Mouse (Mus musculus) MEL (cell line): ENCODE results near the gene Mertk. TPM values are rescaled to one million over a fixed set of nuclear protein-coding genes. Genes with fewer than 3 reads are reported as not detected.

Experiments used
- DNase-seq: peaks from one replicate; pipeline ENCODE4 v3.0.0; 2011; ENCODE audit warnings: low read depth, low spot score
- H3K27ac ChIP-seq: 2 replicates; pipeline ENCODE4 v1.5.1; 2012; ENCODE audit warnings: low read depth, mild to moderate bottlenecking, control low read depth, low read length, moderate library complexity; ENCODE audit not compliant: control insufficient read depth
- H3K27me3 ChIP-seq, 2 experiments: fragments of 150-350 bp in 1 of 2; sonication (generic) in 1 of 2; 2 replicates each; pipeline ENCODE4 v1.6.1; 2012; ENCODE audit warnings: low read length in 2 of 2, mild to moderate bottlenecking in 2 of 2, improper control_type of control experiment in 1 of 2, moderate library complexity in 1 of 2; ENCODE audit not compliant: insufficient read depth in 2 of 2, control insufficient read depth in 1 of 2
- H3K36me3 ChIP-seq, 2 experiments: 2 replicates each; pipeline ENCODE4 v1.6.1; 2012 to 2014; ENCODE audit warnings: low read length in 2 of 2, improper control_type of control experiment in 1 of 2, inconsistent platforms in 1 of 2, mild to moderate bottlenecking in 1 of 2; ENCODE audit not compliant: insufficient read depth in 2 of 2, control insufficient read depth in 1 of 2
- H3K4me1 ChIP-seq, 2 experiments: fragments of 150-350 bp in 1 of 2; sonication (generic) in 1 of 2; 2 replicates each; pipeline ENCODE4 v1.6.1; 2012; ENCODE audit warnings: low read length in 2 of 2, improper control_type of control experiment in 1 of 2, mild to moderate bottlenecking in 1 of 2; ENCODE audit not compliant: insufficient read depth in 2 of 2, control insufficient read depth in 1 of 2
- H3K4me3 ChIP-seq, 2 experiments: fragments of 150-350 bp in 1 of 2; sonication (generic) in 1 of 2; 2 replicates each; pipeline ENCODE4 v1.5.1; 2012; ENCODE audit warnings: low read depth in 2 of 2, low read length in 2 of 2, mild to moderate bottlenecking in 2 of 2, moderate library complexity in 2 of 2, control low read depth in 1 of 2, improper control_type of control experiment in 1 of 2; ENCODE audit not compliant: control insufficient read depth in 1 of 2, insufficient read depth in 1 of 2
- H3K79me2 ChIP-seq: 2 replicates; pipeline ENCODE4 v1.6.1; 2012; ENCODE audit warnings: mild to moderate bottlenecking, low read length, moderate library complexity; ENCODE audit not compliant: control insufficient read depth, poor library complexity, insufficient read depth
- H3K9ac ChIP-seq: 2 replicates; pipeline ENCODE4 v1.6.1; 2012; ENCODE audit warnings: low read depth, mild to moderate bottlenecking, control low read depth, low read length, moderate library complexity; ENCODE audit not compliant: control insufficient read depth, poor library complexity, severe bottlenecking
- H3K9me3 ChIP-seq: fragments of 150-350 bp; sonication (generic); replicated peaks from 2 replicates; pipeline ENCODE4 v1.6.1; 2012; ENCODE audit warnings: mild to moderate bottlenecking, low read length, improper control_type of control experiment, moderate library complexity; ENCODE audit not compliant: insufficient read depth
- BHLHE40 ChIP-seq: IDR thresholded peaks from 2 replicates; pipeline ENCODE4 v1.6.1; 2012; ENCODE audit warnings: low read depth, mild to moderate bottlenecking, inconsistent platforms, low read length, improper control_type of control experiment, borderline replicate concordance
- CTCF ChIP-seq, 3 experiments: IDR thresholded peaks in 2 of 3; conservative IDR thresholded peaks in 1 of 3; 2 replicates each; pipeline ENCODE4 v1.5.1; 2011 to 2012; ENCODE audit warnings: low read length in 3 of 3, low read depth in 2 of 3, mild to moderate bottlenecking in 2 of 3, improper control_type of control experiment in 1 of 3, inconsistent platforms in 1 of 3, mixed read lengths in 1 of 3, moderate library complexity in 1 of 3; ENCODE audit not compliant: control insufficient read depth in 1 of 3, insufficient read depth in 1 of 3, poor library complexity in 1 of 3, severe bottlenecking in 1 of 3
- E2F4 ChIP-seq: IDR thresholded peaks from 2 replicates; pipeline ENCODE4 v1.6.1; 2011; ENCODE audit warnings: low read depth, low read length, improper control_type of control experiment, borderline replicate concordance
- ETS1 ChIP-seq: IDR thresholded peaks from 2 replicates; pipeline ENCODE4 v1.6.1; 2012; ENCODE audit warnings: low read depth, mild to moderate bottlenecking, inconsistent platforms, low read length, improper control_type of control experiment, moderate library complexity
- GABPA ChIP-seq: IDR thresholded peaks from 2 replicates; pipeline ENCODE4 v1.6.1; 2012; ENCODE audit warnings: low read depth, mild to moderate bottlenecking, inconsistent platforms, low read length, improper control_type of control experiment, moderate library complexity
- GATA1 ChIP-seq: IDR thresholded peaks from 2 replicates; pipeline ENCODE4 v1.6.1; 2011; ENCODE audit warnings: low read depth, low read length, improper control_type of control experiment
- JUND ChIP-seq: IDR thresholded peaks from 2 replicates; pipeline ENCODE4 v1.6.1; 2011; ENCODE audit warnings: low read depth, mild to moderate bottlenecking, improper control_type of control experiment, low read length
- MAX ChIP-seq: IDR thresholded peaks from 2 replicates; pipeline ENCODE4 v1.6.1; 2011; ENCODE audit warnings: low read length, improper control_type of control experiment
- MAZ ChIP-seq: IDR thresholded peaks from 2 replicates; pipeline ENCODE4 v1.6.1; 2012; ENCODE audit warnings: low read depth, mild to moderate bottlenecking, inconsistent platforms, low read length, improper control_type of control experiment
- MEF2A ChIP-seq: IDR thresholded peaks from 2 replicates; pipeline ENCODE4 v1.6.1; 2014; ENCODE audit warnings: low read depth, mild to moderate bottlenecking, inconsistent platforms, low read length, improper control_type of control experiment; ENCODE audit not compliant: poor library complexity, insufficient replicate concordance, severe bottlenecking; ENCODE audit errors: extremely low read depth
- MYB ChIP-seq: IDR thresholded peaks from 2 replicates; pipeline ENCODE4 v1.6.1; 2011; ENCODE audit warnings: mild to moderate bottlenecking, low read depth, low read length, improper control_type of control experiment
- NELFE ChIP-seq: IDR thresholded peaks from 2 replicates; pipeline ENCODE4 v1.6.1; 2011; ENCODE audit warnings: low read depth, low read length, improper control_type of control experiment
- POLR2AphosphoS5 ChIP-seq: IDR thresholded peaks from 2 replicates; pipeline ENCODE4 v1.6.1; 2012; ENCODE audit warnings: low read depth, borderline replicate concordance, mild to moderate bottlenecking, inconsistent platforms, low read length, moderate library complexity, mixed read lengths
- TAL1 ChIP-seq: IDR thresholded peaks from 2 replicates; pipeline ENCODE4 v1.6.1; 2012; ENCODE audit warnings: mild to moderate bottlenecking, inconsistent platforms, low read length, moderate library complexity, mixed read lengths
- TCF12 ChIP-seq: IDR thresholded peaks from 2 replicates; pipeline ENCODE4 v1.6.1; 2014; ENCODE audit warnings: low read depth, mild to moderate bottlenecking, inconsistent platforms, low read length, improper control_type of control experiment, moderate library complexity
- USF2 ChIP-seq, 2 experiments: IDR thresholded peaks; 2 replicates each; pipeline ENCODE4 v1.6.1; 2011 to 2012; ENCODE audit warnings: improper control_type of control experiment in 2 of 2, low read length in 2 of 2, borderline replicate concordance in 1 of 2, inconsistent platforms in 1 of 2, low read depth in 1 of 2, mild to moderate bottlenecking in 1 of 2; ENCODE audit not compliant: insufficient read depth in 1 of 2
- ZC3H11A ChIP-seq: IDR thresholded peaks from 2 replicates; pipeline ENCODE4 v1.6.1; 2012; ENCODE audit warnings: low read depth, mild to moderate bottlenecking, inconsistent platforms, low read length, improper control_type of control experiment
- ZKSCAN1 ChIP-seq: IDR thresholded peaks from 2 replicates; pipeline ENCODE4 v1.6.1; 2012; ENCODE audit warnings: low read depth, mild to moderate bottlenecking, inconsistent platforms, low read length, improper control_type of control experiment, moderate library complexity
- ZMIZ1 ChIP-seq: IDR thresholded peaks from 2 replicates; pipeline ENCODE4 v1.6.1; 2012; ENCODE audit warnings: low read depth, mild to moderate bottlenecking, inconsistent platforms, low read length, improper control_type of control experiment, moderate library complexity
- ZNF384 ChIP-seq: IDR thresholded peaks from 2 replicates; pipeline ENCODE4 v1.6.1; 2012; ENCODE audit warnings: low read depth, mild to moderate bottlenecking, inconsistent platforms, low read length, improper control_type of control experiment
- polyA plus RNA-seq, 2 experiments: library from polyadenylated mRNA; stranded (reverse) in 1 of 2; unstranded in 1 of 2; fragments of >175 nt in 1 of 2; fragments of >200 nt in 1 of 2; gene quantifications; 2 replicates each; pipeline versions ENCODE4 v1.2.1 to v1.2.4; 2012; ENCODE audit warnings: low replicate concordance in 2 of 2, low read depth in 1 of 2; ENCODE audit not compliant: insufficient read length in 2 of 2, insufficient read depth in 1 of 2, missing spikeins in 1 of 2
- total RNA-seq: library from RNA; depleted of rRNA; stranded (reverse); fragments of 300-350 nt; gene quantifications from 2 replicates; pipeline ENCODE4 v1.2.3, GENCODE M21; 2012

Mertk gene
- total and polyA plus RNA-seq, 3 experiments, result not detected

DNA sequence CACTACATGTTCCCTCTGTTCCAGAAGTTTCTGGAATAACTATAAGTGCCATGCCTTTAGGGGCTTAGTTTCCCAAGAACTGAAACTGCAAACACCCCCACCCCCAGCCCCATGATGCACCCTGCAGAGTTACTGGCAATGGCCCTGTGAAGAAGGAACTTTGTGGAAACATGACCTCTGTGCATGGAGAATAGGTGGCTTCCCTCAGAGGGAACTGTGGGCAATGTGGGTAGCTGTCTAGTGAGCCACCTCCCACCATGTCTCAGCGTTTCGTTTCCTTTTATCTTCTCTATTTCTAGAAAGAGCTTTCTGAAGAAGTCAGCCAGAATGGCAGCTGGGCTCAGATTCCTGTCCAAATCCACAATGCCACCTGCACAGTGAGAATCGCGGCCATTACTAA, 72.3 kb downstream of the Mertk start:
- DNase-seq, result no peak
- TF ChIP-seq BHLHE40 (no peak), GATA1 (no peak), POLR2AphosphoS5 (no peak), MAX (no peak), TCF12 (no peak), USF2 (IDR thresholded peaks at IDR 0.05; ENCODE audit: borderline replicate concordance in 1 of 2, insufficient read depth in 1 of 2, low read depth in 1 of 2, low read length in 2 of 2) (no peak), ETS1 (no peak), ZKSCAN1 (no peak), ZMIZ1 (no peak), ZNF384 (no peak), E2F4 (no peak), TAL1 (no peak), MYB (no peak), CTCF (IDR thresholded peaks at IDR 0.05 in 2 of 3, conservative IDR thresholded peaks at IDR 0.05 in 1 of 3; ENCODE audit: control insufficient read depth in 1 of 3, insufficient read depth in 1 of 3, low read depth in 2 of 3, low read length in 3 of 3, poor library complexity in 1 of 3, severe bottlenecking in 1 of 3) (no peak), NELFE (no peak)
- peaks cover 4 to 5% of the 10 kb centered on the region in 2 experiments; a peak in 3 of 4 replicates for H3K27me3 ChIP-seq
- H3K4me3 ChIP-seq, result no peak overlapping the region
- H3K36me3 ChIP-seq, result no peaks in the 10 kb centered on the region
- no peaks in the 10 kb centered on the region for H3K9me3 ChIP-seq
- no peak overlapping the region for H3K9ac ChIP-seq
- no peaks in the 10 kb centered on the region for H3K4me1 ChIP-seq
- no peaks in the 10 kb centered on the region for H3K79me2 ChIP-seq
- no peak overlapping the region for H3K27ac ChIP-seq

DNA sequence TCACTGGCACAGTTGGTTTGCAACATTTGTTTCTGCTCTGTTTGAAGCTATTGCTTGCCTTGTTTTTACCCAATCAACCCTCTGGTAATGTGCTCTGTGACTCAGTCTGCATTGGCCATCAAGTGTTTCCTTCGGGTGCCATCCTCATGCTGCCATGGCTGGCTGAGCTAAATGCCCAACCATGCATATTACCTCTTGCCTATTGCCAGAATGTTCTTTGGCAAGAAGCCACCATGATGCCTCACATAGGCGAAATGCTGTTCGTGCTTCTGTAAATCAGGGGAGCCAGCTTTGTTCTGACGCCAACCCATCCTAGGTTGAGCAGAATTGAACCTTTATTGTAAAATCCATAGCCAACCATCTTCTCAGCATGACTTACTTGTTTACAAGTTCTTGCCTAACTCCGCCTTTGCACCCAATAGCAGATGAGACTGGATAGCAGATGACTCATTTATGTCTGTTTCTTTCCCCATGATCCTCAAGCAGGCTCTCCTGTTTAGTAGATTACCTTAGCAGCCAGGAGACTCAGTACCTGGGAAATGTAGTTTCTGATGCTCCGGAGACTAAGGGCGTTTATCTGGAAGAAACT, 73.1 kb downstream of the Mertk start:
- no peaks in the 10 kb centered on the region for H3K36me3 ChIP-seq
- H3K27ac ChIP-seq, result no peak overlapping the region
- H3K27me3 ChIP-seq, result peaks cover 4 to 5% of the 10 kb centered on the region in 2 experiments; a peak in 3 of 4 replicates
- H3K9me3 ChIP-seq, result no peaks in the 10 kb centered on the region
- no peaks in the 10 kb centered on the region for H3K79me2 ChIP-seq
- H3K4me3 ChIP-seq, result no peak overlapping the region
- no peak for TF ChIP-seq JUND
- no peak for TF ChIP-seq POLR2AphosphoS5
- TF ChIP-seq USF2 (IDR thresholded peaks at IDR 0.05; ENCODE audit: borderline replicate concordance in 1 of 2, insufficient read depth in 1 of 2, low read depth in 1 of 2, low read length in 2 of 2), result no peak
- no peak for TF ChIP-seq BHLHE40
- no peak for TF ChIP-seq ZC3H11A
- no peak for TF ChIP-seq MAZ
- TF ChIP-seq MEF2A, result no peak
- no peak for TF ChIP-seq GABPA
- TF ChIP-seq, all 39 proteins: peak for 0
- H3K9ac ChIP-seq, result no peak overlapping the region
- DNase-seq, result no peak
- no peaks in the 10 kb centered on the region for H3K4me1 ChIP-seq
